Mouse (Mus musculus) E14TG2a.4 (cell line): ENCODE measurements around the gene Gpr19.

ENCODE experiments used
- H3K27me3 ChIP-seq: 2 replicates; pipeline ENCODE4 v1.6.1; 2014; ENCODE audit warnings: low read length, control low read depth; ENCODE audit not compliant: insufficient read depth
- H3K36me3 ChIP-seq: 2 replicates; pipeline ENCODE4 v1.6.1; 2014; ENCODE audit warnings: low read length, control low read depth; ENCODE audit not compliant: insufficient read depth
- H3K4me1 ChIP-seq: replicated peaks from 2 replicates; pipeline ENCODE4 v1.6.1; 2014; ENCODE audit warnings: low read depth, low read length, control low read depth
- H3K4me3 ChIP-seq: replicated peaks from 2 replicates; pipeline ENCODE4 v1.5.1; 2014; ENCODE audit warnings: mild to moderate bottlenecking, low read length
- H3K9me3 ChIP-seq: 2 replicates; pipeline ENCODE4 v1.6.1; 2014; ENCODE audit warnings: low read length, control low read depth
- CTCF ChIP-seq: conservative IDR thresholded peaks from 2 replicates; pipeline ENCODE4 v1.5.1; 2014; ENCODE audit warnings: low read length
- NANOG ChIP-seq: IDR thresholded peaks from 2 replicates; pipeline ENCODE4 v1.6.1; 2014; ENCODE audit warnings: borderline replicate concordance, low read length, mixed read lengths
- POU5F1 ChIP-seq: IDR thresholded peaks from 2 replicates; pipeline ENCODE4 v1.6.1; 2014; ENCODE audit warnings: low read length, borderline replicate concordance

Gene Gpr19

DNA sequence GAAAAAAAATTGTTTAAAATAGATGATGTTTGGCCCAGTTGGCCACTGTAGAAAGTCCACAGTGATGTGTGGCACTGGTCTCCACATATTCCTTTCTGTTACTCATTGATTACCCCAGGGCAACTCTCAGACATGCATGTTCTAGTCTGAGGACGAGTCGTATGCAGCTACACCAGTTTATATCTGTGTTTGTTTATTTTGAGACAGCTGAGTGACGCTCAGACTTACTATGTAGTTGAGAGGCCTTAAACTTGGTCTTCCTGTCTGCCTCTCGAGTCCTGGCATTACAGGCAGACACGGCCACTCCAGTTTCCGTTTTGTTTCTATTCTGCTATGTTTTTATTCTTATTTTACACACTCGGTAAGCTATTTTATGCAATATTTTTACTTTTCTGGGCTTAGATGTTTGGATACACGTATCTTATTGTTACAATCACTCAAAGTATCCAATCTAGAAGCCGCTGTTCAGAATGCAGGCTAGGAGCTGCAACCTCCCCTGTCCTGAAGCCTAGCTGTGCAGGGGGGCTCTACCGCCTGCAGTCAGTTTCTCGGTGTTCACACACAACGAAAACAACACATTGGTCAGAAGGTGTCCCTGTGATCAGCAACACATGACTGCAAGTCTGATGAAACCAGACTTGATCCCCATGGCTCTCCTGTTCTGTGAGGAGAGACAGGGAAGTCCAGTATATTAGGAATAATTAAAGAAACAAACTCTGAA lies 34.3 kb upstream of the Gpr19 start:
- peaks cover 45% of the 10 kb centered on the region for H3K4me1 ChIP-seq
- no peak for TF ChIP-seq CTCF

GRCm38 (mm10) chr6:134931146-134931545 lies 32.8 kb upstream of the Gpr19 start:
- TF ChIP-seq CTCF (no peak), POU5F1 (no peak), NANOG (no peak)
- no peaks in the 10 kb centered on the region for H3K9me3 ChIP-seq

More for the DNA sequence above, 34.3 kb upstream of the Gpr19 start:
- Histone ChIP-seq H3K4me3 (no peak overlapping the region), H3K27me3 (no peaks in the 10 kb centered on the region), H3K9me3 (no peaks in the 10 kb centered on the region), H3K36me3 (peaks cover 4% of the 10 kb centered on the region; the same call in 1 of the 2 replicates)

DNA sequence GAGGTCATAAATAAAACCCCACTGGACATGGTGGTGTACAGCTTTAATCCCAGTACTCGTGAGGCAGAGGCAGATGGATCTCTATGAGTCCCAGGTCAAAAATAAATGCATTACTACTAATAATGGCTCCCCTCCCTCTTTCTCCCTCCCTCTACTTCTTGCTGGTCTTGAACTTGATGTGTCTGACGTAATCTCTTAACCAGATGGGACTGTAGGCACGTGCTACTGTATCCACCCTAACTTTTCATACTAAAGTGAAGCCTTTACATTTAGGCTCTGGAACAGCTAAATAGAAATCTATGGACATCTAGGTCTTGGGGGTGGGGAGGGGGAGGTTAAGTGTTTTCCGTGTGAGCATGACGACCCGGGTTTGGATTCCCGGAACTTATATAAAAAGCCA lies 32.0 kb upstream of the Gpr19 start:
- no peak for TF ChIP-seq NANOG
- no peak for TF ChIP-seq CTCF
- no peaks in the 10 kb centered on the region; the same call in 1 of the 2 replicates for H3K36me3 ChIP-seq
- H3K27me3 ChIP-seq = no peaks in the 10 kb centered on the region

More at GRCm38 (mm10) chr6:134931146-134931545, 32.8 kb upstream of the Gpr19 start:
- no peak overlapping the region for H3K4me3 ChIP-seq
- no peaks in the 10 kb centered on the region; the same call in 1 of the 2 replicates for H3K36me3 ChIP-seq
- H3K4me1 ChIP-seq = peaks cover 38% of the 10 kb centered on the region
- no peaks in the 10 kb centered on the region for H3K27me3 ChIP-seq

DNA sequence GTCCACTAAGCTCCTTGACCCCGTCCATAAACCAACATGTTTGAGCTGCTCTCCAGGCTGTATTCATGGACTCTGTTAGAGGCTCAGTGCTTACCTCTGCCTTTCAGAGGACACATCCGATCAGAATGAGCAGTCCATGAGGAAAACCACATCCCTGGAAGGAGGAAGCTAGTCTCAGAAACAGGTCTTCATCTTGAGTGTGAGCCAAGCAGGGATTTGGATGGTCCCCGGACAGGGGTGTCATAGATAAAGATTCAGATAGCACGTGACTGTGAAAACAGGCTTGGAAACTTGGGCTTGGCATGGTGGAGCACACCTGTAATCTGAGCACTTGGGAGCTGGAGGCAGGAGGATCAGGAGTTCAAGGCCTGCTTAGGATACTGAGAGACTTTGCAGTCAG lies 31.5 kb upstream of the Gpr19 start:
- Histone ChIP-seq H3K4me1 (peaks cover 34% of the 10 kb centered on the region), H3K27me3 (no peaks in the 10 kb centered on the region), H3K4me3 (peak overlapping the region; percentile 82), H3K9me3 (no peaks in the 10 kb centered on the region), H3K36me3 (no peaks in the 10 kb centered on the region; the same call in 1 of the 2 replicates)
- TF ChIP-seq POU5F1 (no peak), NANOG (no peak)

More for the DNA sequence above, 32.0 kb upstream of the Gpr19 start:
- H3K4me1 ChIP-seq = peaks cover 34% of the 10 kb centered on the region
- peak overlapping the region; percentile 82 for H3K4me3 ChIP-seq
- no peaks in the 10 kb centered on the region for H3K9me3 ChIP-seq

GRCm38 (mm10) chr6:134928889-134929310 lies 30.5 kb upstream of the Gpr19 start:
- peaks cover 34% of the 10 kb centered on the region for H3K4me1 ChIP-seq
- H3K36me3 ChIP-seq = peaks cover 4% of the 10 kb centered on the region
- peak overlapping the region; percentile 82 for H3K4me3 ChIP-seq
- TF ChIP-seq CTCF = no peak
- no peaks in the 10 kb centered on the region for H3K27me3 ChIP-seq
- no peaks in the 10 kb centered on the region for H3K9me3 ChIP-seq

DNA sequence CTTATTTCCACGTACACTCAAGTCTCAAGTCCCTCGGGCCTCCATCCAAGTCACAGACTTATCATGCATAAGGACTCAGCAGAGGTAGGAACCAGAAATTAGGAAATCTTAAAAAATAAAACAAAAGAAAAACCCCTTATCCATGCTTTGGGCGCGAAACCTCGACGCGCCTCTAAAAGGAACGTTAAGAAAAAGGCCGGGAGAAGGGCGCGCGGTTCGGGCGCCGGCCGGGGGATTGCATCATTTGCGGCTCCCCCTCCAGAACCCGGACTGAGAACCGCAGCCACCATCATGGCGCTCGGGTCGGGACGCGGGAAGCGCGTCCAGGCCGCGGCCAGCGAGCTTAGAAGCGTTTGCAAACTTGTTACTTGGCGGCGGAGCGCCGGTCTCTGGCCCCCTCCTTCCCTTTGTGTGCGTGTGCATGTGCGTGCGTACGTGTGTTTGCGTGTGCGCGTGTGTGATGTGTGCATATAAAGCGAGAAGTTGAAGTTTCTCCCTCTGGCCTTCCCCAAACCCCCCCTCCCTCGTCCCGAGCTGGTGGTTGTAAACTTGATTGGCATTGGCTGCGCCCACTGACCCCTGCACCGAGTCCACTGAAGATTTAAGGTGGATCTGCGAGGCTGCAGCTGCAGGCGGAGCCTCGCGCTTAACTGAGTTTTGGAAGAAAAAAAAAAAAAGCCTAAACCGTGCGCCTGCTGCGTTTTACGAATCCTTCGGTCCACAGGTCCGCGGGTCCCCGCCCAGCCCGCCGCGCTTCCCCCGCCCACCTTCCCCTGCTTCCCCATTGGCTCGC lies 29.9 kb upstream of the Gpr19 start:
- H3K9me3 ChIP-seq = no peaks in the 10 kb centered on the region
- TF ChIP-seq CTCF = no peak
- no peak for TF ChIP-seq NANOG
- TF ChIP-seq POU5F1 = no peak
- no peaks in the 10 kb centered on the region for H3K27me3 ChIP-seq
- peaks cover 36% of the 10 kb centered on the region for H3K4me1 ChIP-seq
- peak overlapping the region; percentile 82 for H3K4me3 ChIP-seq
- peaks cover 10% of the 10 kb centered on the region for H3K36me3 ChIP-seq

- H3K36me3 ChIP-seq = peaks cover 16% of the 10 kb centered on the region
- no peaks in the 10 kb centered on the region for H3K27me3 ChIP-seq
- H3K9me3 ChIP-seq = no peaks in the 10 kb centered on the region
- TF ChIP-seq CTCF (no peak), NANOG (no peak), POU5F1 (no peak)
- H3K4me1 ChIP-seq = peaks cover 36% of the 10 kb centered on the region
- peak overlapping the region; percentile 82 for H3K4me3 ChIP-seq
Observed at GRCm38 (mm10) chr6:134927595-134928095, 29.3 kb upstream of the Gpr19 start.

DNA sequence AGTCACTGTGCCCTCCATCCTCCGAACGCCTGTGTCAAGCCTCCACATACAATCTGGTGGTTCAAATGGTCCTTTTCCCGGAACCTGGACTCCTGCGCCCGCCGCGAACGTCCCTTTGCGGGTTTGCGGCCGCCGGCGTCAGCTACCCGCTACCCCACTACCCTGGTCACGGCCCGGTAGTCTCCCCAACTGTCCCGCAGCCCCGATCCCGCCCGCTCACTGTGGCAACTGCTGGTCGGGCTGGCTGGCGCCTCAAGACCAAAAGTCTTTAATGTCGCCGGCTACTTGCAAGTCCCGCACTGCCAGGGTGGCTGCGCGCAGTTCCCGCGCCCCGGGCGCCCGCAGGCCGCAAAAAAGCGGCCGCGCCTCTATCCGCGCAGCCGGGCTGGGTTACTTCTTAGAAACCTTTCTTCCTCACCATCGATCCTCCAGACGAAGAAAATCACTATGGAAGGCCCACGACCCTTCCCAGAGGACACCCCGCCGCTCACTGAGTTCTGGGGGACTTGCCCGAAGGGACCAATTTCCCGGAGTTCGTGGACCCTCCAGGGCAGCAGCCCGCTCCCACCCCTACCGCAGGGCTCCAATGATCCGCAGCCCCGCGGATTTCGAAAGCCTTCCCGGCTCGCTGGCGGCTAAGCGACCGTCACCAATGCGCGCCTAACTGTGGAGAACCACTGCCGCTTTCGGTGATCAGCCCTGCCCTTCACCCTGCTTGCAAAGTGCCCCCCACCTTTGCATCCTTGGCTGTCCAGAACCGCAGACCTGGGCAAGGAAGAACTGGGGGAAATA lies 28.6 kb upstream of the Gpr19 start:
- Histone ChIP-seq H3K27me3 (no peaks in the 10 kb centered on the region), H3K9me3 (no peaks in the 10 kb centered on the region), H3K4me3 (peak overlapping the region; percentile 82), H3K4me1 (peaks cover 41% of the 10 kb centered on the region), H3K36me3 (peaks cover 23% of the 10 kb centered on the region)
- no peak for TF ChIP-seq CTCF
- TF ChIP-seq NANOG = no peak
- no peak for TF ChIP-seq POU5F1
